Mouse (Mus musculus) kidney, embryonic 15.5 days (tissue): ENCODE data around the gene Grm4. TPM values are rescaled to one million over a fixed set of nuclear protein-coding genes. Genes with fewer than 3 reads are reported as not detected.
A peak's percentile ranks its signal among the peaks of the same experiment; 100 is the strongest.
"Not testable (repeated sequence)": the region's sequence is repeated elsewhere in the genome, so short reads cannot be mapped to it uniquely, and the experiment has no call there.

Experiments used
- ATAC-seq: fragments of 200-750 bp; cut with Nextera tagmentation; replicated peaks from 2 replicates; pipeline ENCODE4 v1.8.0; 2017; ENCODE audit warnings: moderate TSS enrichment; ENCODE audit not compliant: low FRiP score
- H3K27ac ChIP-seq: fragments of 300-500 bp; sonication (generic); 2 replicates; pipeline ENCODE4 v1.5.1; 2015; ENCODE audit warnings: mild to moderate bottlenecking, inconsistent platforms
- H3K27me3 ChIP-seq: fragments of 300-500 bp; sonication (generic); 2 replicates; pipeline ENCODE4 v1.6.1; 2015; ENCODE audit warnings: inconsistent platforms
- H3K36me3 ChIP-seq: fragments of 300-500 bp; sonication (generic); 2 replicates; pipeline ENCODE4 v1.6.1; 2015; ENCODE audit warnings: inconsistent platforms
- H3K4me1 ChIP-seq: fragments of 300-500 bp; sonication (generic); 2 replicates; pipeline ENCODE4 v1.6.1; 2015; ENCODE audit warnings: inconsistent platforms
- H3K4me2 ChIP-seq: fragments of 300-500 bp; sonication (generic); 2 replicates; pipeline ENCODE4 v1.6.1; 2015; ENCODE audit warnings: moderate library complexity, mild to moderate bottlenecking, inconsistent platforms
- H3K4me3 ChIP-seq: fragments of 300-500 bp; sonication (generic); replicated peaks from 2 replicates; pipeline ENCODE4 v1.5.1; 2015; ENCODE audit warnings: mild to moderate bottlenecking, inconsistent platforms
- H3K9ac ChIP-seq: fragments of 300-500 bp; sonication (generic); 2 replicates; pipeline ENCODE4 v1.6.1; 2015; ENCODE audit warnings: mild to moderate bottlenecking, inconsistent platforms
- H3K9me3 ChIP-seq: fragments of 300-500 bp; sonication (generic); replicated peaks from 2 replicates; pipeline ENCODE4 v1.6.1; 2016; ENCODE audit warnings: inconsistent platforms
- WGBS: fragments of 180-500 bp; shearing (Covaris S2); methylation state at CpG from one replicate; pipeline ENCODE4 v1.1.7; 2015; ENCODE audit warnings: mixed read lengths; 5-methylcytosine and 5-hydroxymethylcytosine counted together
- polyA plus RNA-seq: library from polyadenylated mRNA; unstranded; fragments of >200 nt; fragmentation: Nextera tagmentation; extraction: Ambion mirVana; gene quantifications from 2 replicates; pipeline ENCODE4 v1.2.1, GENCODE M21; 2015

The Grm4 gene
- polyA plus RNA-seq, 1 experiment from 2014 or later: 1.2 TPM

DNA sequence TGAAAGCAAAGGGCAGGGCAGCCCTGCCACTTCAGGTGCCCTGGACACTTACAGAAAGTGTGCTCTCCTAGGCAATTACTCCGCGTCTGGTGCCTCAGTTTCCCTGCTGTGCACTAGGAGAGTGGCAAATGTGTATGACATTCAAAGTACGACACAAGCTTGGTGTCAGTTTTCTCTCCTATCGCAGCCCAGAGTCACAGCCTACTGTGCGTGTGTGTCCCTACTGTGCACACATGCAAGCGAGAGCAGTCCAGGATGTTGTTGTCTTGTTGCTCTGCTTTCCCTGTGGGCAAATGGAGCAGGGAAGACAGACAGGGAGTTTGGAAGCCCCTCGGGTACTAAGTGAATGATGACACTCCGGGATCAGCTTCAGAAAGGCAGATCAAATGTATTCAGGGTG is 131.2 kb downstream of the Grm4 start:
- ATAC-seq: no peak
- H3K4me3 ChIP-seq: no peak overlapping the region
- H3K4me1 ChIP-seq: peaks cover 28% of the 10 kb centered on the region
- H3K4me2 ChIP-seq: no peak overlapping the region
- H3K27me3 ChIP-seq: no peaks in the 10 kb centered on the region
- no peaks in the 10 kb centered on the region for H3K36me3 ChIP-seq
- no peak overlapping the region for H3K9ac ChIP-seq
- no peaks in the 10 kb centered on the region for H3K9me3 ChIP-seq
- WGBS: 87% methylated on average over 8 of the region's 8 CpGs
- no peak overlapping the region for H3K27ac ChIP-seq

GRCm38 (mm10) chr17:27389221-27390000 is 131.8 kb downstream of the Grm4 start:
- 77% methylated on average over 13 of the region's 13 CpGs for WGBS
- ATAC-seq: no peak
- Histone ChIP-seq H3K27ac (no peak overlapping the region), H3K27me3 (no peaks in the 10 kb centered on the region), H3K4me1 (peaks cover 28% of the 10 kb centered on the region), H3K9me3 (no peaks in the 10 kb centered on the region), H3K9ac (no peak overlapping the region), H3K4me2 (no peak overlapping the region), H3K36me3 (no peaks in the 10 kb centered on the region), H3K4me3 (no peak overlapping the region)

DNA sequence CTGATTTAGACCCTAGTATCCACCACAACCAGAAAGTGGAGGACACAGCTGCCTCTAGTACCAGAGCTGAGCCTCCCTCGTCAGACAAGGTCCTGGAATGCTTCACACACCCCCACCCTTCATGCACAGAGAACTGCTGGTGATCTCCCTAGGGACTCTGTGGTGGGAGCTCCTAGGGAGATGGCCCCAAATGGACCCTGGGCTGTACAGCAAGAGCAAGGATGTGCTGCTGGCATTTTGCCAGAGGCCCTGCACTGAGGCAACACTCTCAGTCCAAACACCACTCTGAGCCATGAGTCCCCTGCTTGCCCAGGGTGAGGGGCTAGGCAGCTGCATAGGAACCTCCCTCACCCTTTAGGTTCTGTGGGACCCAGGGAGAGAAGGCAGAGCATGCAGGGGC is 134.8 kb downstream of the Grm4 start:
- no peaks in the 10 kb centered on the region for H3K36me3 ChIP-seq
- ATAC-seq: no peak
- no peak overlapping the region for H3K9ac ChIP-seq
- no peak overlapping the region for H3K27ac ChIP-seq
- peaks cover 24% of the 10 kb centered on the region for H3K4me1 ChIP-seq
- no peaks in the 10 kb centered on the region for H3K9me3 ChIP-seq
- H3K4me2 ChIP-seq: no peak overlapping the region
- WGBS: 41% methylated on average over 1 of the region's 1 CpGs
- no peak overlapping the region for H3K4me3 ChIP-seq
- H3K27me3 ChIP-seq: no peaks in the 10 kb centered on the region

- H3K9me3 ChIP-seq: no peaks in the 10 kb centered on the region
- peak; percentile 17; the same call in 1 of the 2 replicates for ATAC-seq
Observed at GRCm38 (mm10) chr17:27385513-27386261, 135.5 kb downstream of the Grm4 start.

GRCm38 (mm10) chr17:27382916-27383315 is 138.3 kb downstream of the Grm4 start:
- no peak overlapping the region for H3K4me3 ChIP-seq
- H3K27me3 ChIP-seq: no peaks in the 10 kb centered on the region
- no peak for ATAC-seq

More at GRCm38 (mm10) chr17:27385513-27386261, 135.5 kb downstream of the Grm4 start:
- Histone ChIP-seq H3K4me1 (peaks cover 24% of the 10 kb centered on the region), H3K27me3 (no peaks in the 10 kb centered on the region), H3K27ac (no peak overlapping the region), H3K9ac (no peak overlapping the region), H3K4me3 (no peak overlapping the region), H3K4me2 (peak overlapping the region; percentile 12; the same call in 1 of the 2 replicates), H3K36me3 (no peaks in the 10 kb centered on the region)
- 40% methylated on average over 17 of the region's 17 CpGs for WGBS

GRCm38 (mm10) chr17:27380911-27381459 is 140.2 kb downstream of the Grm4 start:
- H3K9ac ChIP-seq, H3K4me2 ChIP-seq, H3K36me3 ChIP-seq, H3K4me3 ChIP-seq, H3K4me1 ChIP-seq, H3K9me3 ChIP-seq, H3K27me3 ChIP-seq, H3K27ac ChIP-seq: not testable (repeated sequence)
- ATAC-seq: peak; percentile 50
- 44% methylated on average over 9 of the region's 9 CpGs for WGBS

More at GRCm38 (mm10) chr17:27382916-27383315, 138.3 kb downstream of the Grm4 start:
- Histone ChIP-seq H3K27ac (no peak overlapping the region), H3K4me2 (no peak overlapping the region), H3K9me3 (no peaks in the 10 kb centered on the region), H3K4me1 (peaks cover 20% of the 10 kb centered on the region), H3K9ac (no peak overlapping the region), H3K36me3 (no peaks in the 10 kb centered on the region)
- 70% methylated on average over 11 of the region's 11 CpGs for WGBS

DNA sequence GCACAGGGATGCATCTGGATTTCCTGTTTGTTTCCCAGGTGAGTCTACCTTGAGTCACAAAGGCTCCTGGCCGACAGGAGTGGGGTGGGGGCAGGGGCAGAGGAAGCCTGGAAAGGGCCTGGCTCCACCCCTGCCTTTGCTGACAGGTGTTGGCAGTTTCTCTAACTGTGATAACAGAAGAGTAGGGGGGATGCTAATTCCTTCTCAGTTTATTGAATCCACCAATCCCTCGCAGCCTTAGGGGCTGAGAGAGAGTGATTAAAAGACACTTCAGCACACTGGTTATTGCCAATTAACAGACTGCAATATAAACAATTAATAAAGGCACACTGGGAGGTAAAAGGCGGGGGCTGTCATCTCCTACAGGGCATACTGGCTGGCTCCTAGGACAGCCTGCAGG is 142.2 kb downstream of the Grm4 start:
- Histone ChIP-seq H3K4me1 (peaks cover 5% of the 10 kb centered on the region), H3K27ac (no peak overlapping the region), H3K4me3 (no peak overlapping the region), H3K27me3 (no peaks in the 10 kb centered on the region), H3K4me2 (no peak overlapping the region), H3K9me3 (peaks cover 9% of the 10 kb centered on the region), H3K36me3 (no peaks in the 10 kb centered on the region), H3K9ac (no peak overlapping the region)
- 28% methylated on average over 3 of the region's 3 CpGs for WGBS
- no peak for ATAC-seq

GRCm38 (mm10) chr17:27377151-27377550 is 144.1 kb downstream of the Grm4 start:
- no peak for ATAC-seq
- no peaks in the 10 kb centered on the region for H3K27me3 ChIP-seq
- 91% methylated on average over 1 of the region's 1 CpGs for WGBS
- no peak overlapping the region for H3K4me2 ChIP-seq
- no peak overlapping the region for H3K9ac ChIP-seq
- no peaks in the 10 kb centered on the region for H3K36me3 ChIP-seq
- H3K4me1 ChIP-seq: peaks cover 5% of the 10 kb centered on the region
- H3K27ac ChIP-seq: no peak overlapping the region
- no peak overlapping the region for H3K4me3 ChIP-seq
- peaks cover 9% of the 10 kb centered on the region for H3K9me3 ChIP-seq

GRCm38 (mm10) chr17:27375551-27375950 is 145.7 kb downstream of the Grm4 start:
- Histone ChIP-seq H3K9me3 (peaks cover 9% of the 10 kb centered on the region), H3K4me1 (peaks cover 5% of the 10 kb centered on the region), H3K4me3 (no peak overlapping the region), H3K4me2 (no peak overlapping the region), H3K9ac (no peak overlapping the region), H3K27ac (no peak overlapping the region), H3K27me3 (no peaks in the 10 kb centered on the region), H3K36me3 (no peaks in the 10 kb centered on the region)
- 47% methylated on average over 5 of the region's 5 CpGs for WGBS
- ATAC-seq: no peak

Other genes with a start within 250 kb of the Grm4 start
- gene Hmga1, start 35.1 kb upstream of the Grm4 start, polyA plus RNA-seq: 250 and 269 TPM in 2 replicates
- gene AI413582, start 44.4 kb upstream of the Grm4 start, polyA plus RNA-seq: 14.1 and 17.3 TPM in 2 replicates
- gene Nudt3, start 102.1 kb upstream of the Grm4 start, polyA plus RNA-seq: 75.2 and 81.5 TPM in 2 replicates
- gene RPS10-NUDT3, start 113.8 kb upstream of the Grm4 start, polyA plus RNA-seq: not detected in 2 replicates
- 973 and 1,016 TPM in 2 replicates for gene Rps10, start 115.3 kb upstream of the Grm4 start, polyA plus RNA-seq
- 0.99 and 1.5 TPM in 2 replicates for gene Pacsin1, start 134.1 kb upstream of the Grm4 start, polyA plus RNA-seq
- 0.16 and 1.4 TPM in 2 replicates for gene Spdef, start 207.6 kb upstream of the Grm4 start, polyA plus RNA-seq